Comparison of ENCODE assay signal across 11 mouse cellular contexts in genomic region chr6:39244066-39244465, GRCm38 (mm10). TPM values are rescaled to one million over a fixed set of nuclear protein-coding genes. Genes with fewer than 3 reads are reported as not detected.
DNase-seq lines count a peak whose midpoint lies in the region; ATAC-seq and TF ChIP-seq lines count a peak whose summit lies in the region.
"Had no signal": no experiment of that assay in that cellular context is flagged by ENCODE, and none has a peak within 500 bp of the region (broad histone marks: within the 10 kb centered on the region; RNA-seq: fewer than 3 reads in every experiment).

No protein-coding gene starts in this region.

- H3K4me2 ChIP-seq in lung, embryonic 15.5 days: no peak overlapping the region
- H3K4me2 ChIP-seq in embryonic facial prominence, embryonic 14.5 days (ENCODE audit: low read depth, low read length): no peak overlapping the region; the same call in 1 of the 2 replicates
- H3K4me2 ChIP-seq in midbrain, postnatal 0 days (ENCODE audit: low read depth, low read length, poor library complexity, severe bottlenecking): no peak overlapping the region
- H3K4me2 ChIP-seq: hindbrain, embryonic 15.5 days; liver, embryonic 15.5 days had no signal

- no peak for TF ChIP-seq POLR2A in lung, adult 2 months (IDR thresholded peaks at IDR 0.05; ENCODE audit: borderline replicate concordance, extremely low read depth, low read depth, low read length)

- no peak for ATAC-seq in lung, embryonic 15.5 days (ENCODE audit: borderline replicate concordance, extremely low read depth, low FRiP score, low TSS enrichment)
- ATAC-seq in embryonic facial prominence, embryonic 14.5 days (ENCODE audit: low read depth): no peak
- ATAC-seq in megakaryocyte progenitor cell, adult 5-6 weeks (replicated peaks; ENCODE audit: poor library complexity): peak; percentile 16; the same call in 1 of the 2 replicates
- no peak for ATAC-seq in megakaryocyte-erythroid progenitor cell, adult 5-6 weeks (replicated peaks; ENCODE audit: low FRiP score, low TSS enrichment, poor library complexity, severe bottlenecking)
- no peak for ATAC-seq in midbrain, postnatal 0 days (ENCODE audit: low FRiP score)

- 54% methylated on average over 9 of the region's 9 CpGs for WGBS in lung, embryonic 15.5 days
- WGBS in lung, adult 2 months: 39% methylated on average over 9 of the region's 9 CpGs
- 61% methylated on average over 9 of the region's 9 CpGs for WGBS in embryonic facial prominence, embryonic 14.5 days
- WGBS in midbrain, postnatal 0 days: 88% methylated on average over 9 of the region's 9 CpGs

- peak overlapping the region; percentile 85; the same call in 1 of the 2 replicates for H3K27ac ChIP-seq in lung, embryonic 15.5 days
- peak overlapping the region; percentile 86; the same call in 1 of the 2 replicates for H3K27ac ChIP-seq in embryonic facial prominence, embryonic 14.5 days (replicated peaks; ENCODE audit: low read depth, low read length)
- H3K27ac ChIP-seq in midbrain, postnatal 0 days (ENCODE audit: low read depth, low read length): no peak overlapping the region
- H3K27ac ChIP-seq: liver, embryonic 15.5 days had no signal

- TF ChIP-seq CTCF in lung, adult 2 months (IDR thresholded peaks at IDR 0.05; ENCODE audit: insufficient read depth, low read length): no peak
- TF ChIP-seq CTCF in midbrain, postnatal 0 days (IDR thresholded peaks at IDR 0.05): no peak

- H3K4me3 ChIP-seq in lung, embryonic 15.5 days: no peak overlapping the region
- H3K4me3 ChIP-seq in lung, adult 2 months (replicated peaks; ENCODE audit: extremely low read depth, low read depth, low read length): no peak overlapping the region
- no peak overlapping the region for H3K4me3 ChIP-seq in embryonic facial prominence, embryonic 14.5 days (ENCODE audit: low read depth, low read length)
- H3K4me3 ChIP-seq in midbrain, postnatal 0 days (ENCODE audit: low read depth, low read length): no peak overlapping the region
- H3K4me3 ChIP-seq: erythroblast, embryonic 14.5 days; hindbrain, embryonic 15.5 days; liver, embryonic 15.5 days had no signal

- peak; percentile 87 to 94 for DNase-seq in adrenal gland, adult (ENCODE audit: inconsistent age in 2 of 2, low spot score in 1 of 2)
- DNase-seq in adrenal gland, postnatal 4 days (ENCODE audit: low spot score in 2 of 2): no peak
- no peak for DNase-seq in lung, adult 2 months
- no peak for DNase-seq in embryonic facial prominence, embryonic 14.5 days (ENCODE audit: low spot score)
- no peak for DNase-seq in midbrain, postnatal 0 days (ENCODE audit: low spot score)

- no peaks in the 10 kb centered on the region for H3K27me3 ChIP-seq in lung, embryonic 15.5 days
- no peaks in the 10 kb centered on the region for H3K27me3 ChIP-seq in embryonic facial prominence, embryonic 14.5 days (replicated peaks; ENCODE audit: control insufficient read depth, insufficient read depth, low read length)
- no peaks in the 10 kb centered on the region for H3K27me3 ChIP-seq in midbrain, postnatal 0 days (ENCODE audit: insufficient read depth, low read length)
- H3K27me3 ChIP-seq: hindbrain, embryonic 15.5 days had no signal

- H3K9me3 ChIP-seq in lung, embryonic 15.5 days: no peaks in the 10 kb centered on the region
- H3K9me3 ChIP-seq in embryonic facial prominence, embryonic 14.5 days (ENCODE audit: control insufficient read depth, low read length): no peaks in the 10 kb centered on the region
- no peaks in the 10 kb centered on the region for H3K9me3 ChIP-seq in midbrain, postnatal 0 days (ENCODE audit: low read length)
- H3K9me3 ChIP-seq: hindbrain, embryonic 15.5 days; liver, embryonic 15.5 days had no signal

- peaks cover 26% of the 10 kb centered on the region for H3K4me1 ChIP-seq in lung, embryonic 15.5 days
- H3K4me1 ChIP-seq in lung, adult 2 months (ENCODE audit: control insufficient read depth, insufficient read depth, low read length): peaks cover 9% of the 10 kb centered on the region
- H3K4me1 ChIP-seq in embryonic facial prominence, embryonic 14.5 days (ENCODE audit: control insufficient read depth, insufficient read depth, low read length): peaks cover 19% of the 10 kb centered on the region
- H3K4me1 ChIP-seq in midbrain, postnatal 0 days (ENCODE audit: insufficient read depth, low read length): no peaks in the 10 kb centered on the region

- H3K9ac ChIP-seq in lung, embryonic 15.5 days: no peak overlapping the region
- H3K9ac ChIP-seq in embryonic facial prominence, embryonic 14.5 days (ENCODE audit: low read depth, low read length): no peak overlapping the region
- no peak overlapping the region for H3K9ac ChIP-seq in midbrain, postnatal 0 days (replicated peaks; ENCODE audit: low read length, poor library complexity, severe bottlenecking)
- H3K9ac ChIP-seq: hindbrain, embryonic 15.5 days; liver, embryonic 15.5 days had no signal

- no peaks in the 10 kb centered on the region for H3K36me3 ChIP-seq in lung, embryonic 15.5 days
- no peaks in the 10 kb centered on the region for H3K36me3 ChIP-seq in embryonic facial prominence, embryonic 14.5 days (ENCODE audit: control insufficient read depth, insufficient read depth, low read length)
- H3K36me3 ChIP-seq in midbrain, postnatal 0 days (ENCODE audit: insufficient read depth, low read length): no peaks in the 10 kb centered on the region
- H3K36me3 ChIP-seq: hindbrain, embryonic 15.5 days; liver, embryonic 15.5 days had no signal

RNA-seq across cellular contexts. Expression of gene Kdm7a, which starts 37.5 kb away (rescaled TPM):
- 10 to 100 TPM; 15.3 to 17.6 TPM for total RNA-seq in adrenal gland, postnatal 4 days (2021)
- 5.8 and 6.8 TPM in 2 replicates for polyA plus RNA-seq in lung, embryonic 15.5 days (2015; fragmentation: Nextera tagmentation; extraction: Ambion mirVana)
- polyA plus RNA-seq in lung, adult 2 months (2012; rRNA removed): 2.7 and 4.0 TPM in 2 replicates
- polyA plus RNA-seq in embryonic facial prominence, embryonic 14.5 days (2014; fragmentation: Nextera tagmentation; extraction: Ambion mirVana): 5.5 and 6.0 TPM in 2 replicates
- 11.4 and 12.5 TPM in 2 replicates for total RNA-seq in megakaryocyte progenitor cell, adult 5-6 weeks (2015)
- 9.0 and 11.4 TPM in 2 replicates for total RNA-seq in megakaryocyte progenitor cell, adult 5-6 weeks (2017)
- 8.2 and 15.4 TPM in 2 replicates for total RNA-seq in megakaryocyte-erythroid progenitor cell, adult 5-6 weeks (2014; fragmentation: Nextera tagmentation)
- total RNA-seq in megakaryocyte-erythroid progenitor cell, adult 5-6 weeks (2017): 17.8 and 18.1 TPM in 2 replicates
- total RNA-seq in midbrain, postnatal 0 days (2014; rRNA removed): 5.4 and 7.8 TPM in 2 replicates
- 1.1 and 1.5 TPM in 2 replicates for polyA plus RNA-seq in midbrain, postnatal 0 days (2015; fragmentation: Nextera tagmentation; extraction: Ambion mirVana)

Comparison
In these comparisons a context has a peak if more than half of its experiments do, and no peak if none do; other contexts are left out.
1. DNase-seq: peak in adrenal gland, adult (2 of 2); none in adrenal gland, postnatal 4 days (0 of 2), lung, adult 2 months (single experiment), embryonic facial prominence, embryonic 14.5 days (single experiment) and midbrain, postnatal 0 days (single experiment).